Mouse (Mus musculus): ENCODE measurements around the gene Fbxo3.
"Not testable (repeated sequence)": the region's sequence is repeated elsewhere in the genome, so short reads cannot be mapped to it uniquely, and the experiment has no call there.

Gene Fbxo3

DNA sequence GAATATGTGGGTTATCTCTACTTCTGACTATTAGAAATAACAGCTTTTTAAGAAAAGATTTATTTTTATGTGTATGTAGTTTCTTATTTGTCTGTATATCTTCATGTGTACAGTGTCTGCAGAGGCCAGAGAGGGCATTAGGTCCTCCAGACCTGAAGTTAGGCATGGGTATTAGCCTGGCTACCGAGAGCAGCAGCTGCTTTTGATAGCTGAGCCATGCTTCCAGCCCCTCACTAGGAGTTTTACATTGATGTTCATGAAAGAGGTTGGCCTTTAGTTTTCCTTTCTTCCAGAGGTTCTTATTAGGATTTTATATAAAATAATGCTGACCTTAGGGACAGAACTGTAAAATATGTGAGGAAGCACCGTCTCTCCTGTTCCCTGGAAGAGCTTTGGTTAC, 10.7 kb downstream of the Fbxo3 start:
- no peak for DNase-seq

DNA sequence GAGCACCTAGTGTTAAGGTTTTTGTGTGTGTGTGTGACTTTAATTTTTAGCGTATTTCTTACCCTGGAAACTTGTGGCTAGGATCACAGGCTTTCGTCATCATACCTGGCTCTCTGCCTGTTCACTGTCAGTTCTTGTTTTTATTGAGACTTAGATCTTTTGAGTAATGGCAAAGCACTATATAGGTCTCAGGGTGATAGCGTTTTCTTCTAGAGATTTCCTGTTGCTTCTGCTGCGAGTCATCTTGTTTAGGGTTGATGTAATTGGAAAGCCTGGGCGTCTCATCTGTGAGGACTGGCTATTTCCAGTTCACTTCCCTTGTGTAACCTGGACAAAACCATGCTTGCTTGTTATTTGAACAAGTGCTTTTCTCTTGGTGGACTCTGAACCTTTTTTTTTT, 14.1 kb downstream of the Fbxo3 start:
- DNase-seq = peak; percentile 26

DNA sequence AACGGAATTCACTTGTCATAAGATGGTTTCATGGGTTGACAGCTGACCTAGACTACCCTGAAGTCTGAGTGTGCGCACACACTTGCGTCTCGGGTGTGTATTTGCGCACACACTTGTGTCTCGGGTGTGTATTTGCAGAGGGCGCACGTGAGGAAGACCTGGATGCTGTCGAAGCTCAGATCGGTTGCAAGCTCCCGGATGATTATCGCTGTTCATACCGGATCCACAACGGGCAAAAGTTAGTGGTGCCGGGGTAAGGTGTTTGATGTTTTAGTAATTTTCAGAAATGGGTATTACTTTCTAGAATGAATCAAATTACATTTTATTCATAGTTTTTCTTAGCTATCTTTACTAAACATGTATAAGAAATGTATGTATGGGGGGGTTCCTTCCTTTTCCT, 15.2 kb downstream of the Fbxo3 start:
- no peak for DNase-seq

DNA sequence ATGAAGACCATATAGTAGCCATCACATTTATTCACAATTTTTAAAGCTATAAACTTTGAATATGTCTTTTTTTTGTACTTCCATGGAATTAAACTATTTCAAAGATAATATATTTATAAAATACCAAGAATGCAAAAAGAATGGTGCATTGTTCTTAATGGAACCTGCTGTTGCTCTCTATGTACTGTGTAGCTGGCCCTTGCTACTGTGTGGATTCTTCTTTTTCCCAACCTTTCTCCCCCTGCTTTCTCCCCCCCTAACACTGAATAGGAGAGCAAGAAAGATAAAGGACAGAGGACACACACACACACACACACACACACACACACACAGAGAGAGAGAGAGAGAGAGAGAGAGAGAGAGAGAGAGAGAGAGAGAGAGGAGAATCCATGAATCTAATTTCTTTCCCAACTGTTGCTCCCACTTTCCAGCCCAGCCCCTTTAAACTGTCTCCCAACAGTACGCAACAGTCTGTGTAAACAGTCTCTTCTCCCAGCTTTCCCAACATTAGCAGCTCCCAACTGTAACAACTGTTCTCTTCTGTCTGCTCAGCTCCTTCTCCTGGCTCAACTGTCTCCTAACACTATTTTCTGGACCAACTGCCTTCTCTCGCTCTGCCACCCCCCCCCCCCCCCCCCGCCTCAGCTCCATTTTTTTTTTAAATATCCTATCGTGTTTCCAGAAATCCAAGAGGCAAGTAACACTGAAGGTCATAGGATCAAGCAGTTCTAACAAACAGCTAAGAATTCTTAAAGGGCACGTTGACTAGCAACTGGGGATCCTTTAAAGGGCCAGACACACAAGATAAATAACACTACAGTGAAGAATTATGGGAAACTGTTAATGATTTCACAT, 16.3 kb downstream of the Fbxo3 start:
- peak; percentile 46 for DNase-seq

DNA sequence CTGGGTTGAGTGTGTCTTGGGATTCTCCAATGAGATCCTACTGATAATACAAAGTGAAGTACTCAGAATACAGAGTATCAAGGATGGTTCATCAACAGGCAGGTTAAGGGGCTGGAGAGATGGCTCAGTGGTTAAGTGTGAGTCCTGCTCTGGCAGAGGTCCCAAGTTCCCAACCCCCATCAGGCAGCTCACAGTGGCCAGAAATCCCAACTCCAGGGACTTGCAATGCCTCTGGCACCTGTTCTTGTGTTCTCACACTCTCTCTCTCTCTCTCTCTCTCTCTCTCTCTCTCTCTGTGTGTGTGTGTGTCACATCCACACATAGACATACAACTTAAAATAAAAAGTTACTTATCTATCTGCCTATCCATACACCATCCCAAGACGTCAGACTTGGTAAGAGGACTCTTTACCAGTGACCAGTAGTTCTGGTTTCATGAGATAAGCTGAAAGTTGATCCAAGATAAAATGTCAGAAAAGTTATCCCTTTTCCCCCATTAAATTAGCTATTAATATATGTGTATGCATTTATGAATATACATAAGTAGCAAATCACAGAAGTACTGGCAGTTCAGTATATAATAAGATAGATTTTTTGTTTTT, 17.1 kb downstream of the Fbxo3 start:
- DNase-seq = peak; percentile 26

DNA sequence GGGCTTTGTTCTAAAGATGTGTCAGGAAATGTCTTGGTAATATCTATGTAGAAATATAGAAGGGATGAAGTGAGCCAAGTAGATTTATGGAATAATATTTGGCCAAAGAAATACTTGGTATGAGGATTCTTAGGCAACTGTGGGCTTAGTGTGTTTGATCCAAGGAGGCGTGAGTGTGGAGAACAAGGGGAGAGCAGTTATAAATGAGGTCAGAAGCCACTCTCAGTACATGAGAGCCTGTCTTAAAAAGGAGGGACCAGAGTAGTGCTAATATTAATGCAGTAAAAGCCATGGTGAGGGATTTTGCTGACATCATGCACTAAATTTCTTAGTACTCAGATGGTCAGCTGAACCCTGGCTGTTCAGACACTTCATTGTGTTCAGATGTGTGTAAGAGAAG, 30.9 kb downstream of the Fbxo3 start:
- DNase-seq = no peak

DNA sequence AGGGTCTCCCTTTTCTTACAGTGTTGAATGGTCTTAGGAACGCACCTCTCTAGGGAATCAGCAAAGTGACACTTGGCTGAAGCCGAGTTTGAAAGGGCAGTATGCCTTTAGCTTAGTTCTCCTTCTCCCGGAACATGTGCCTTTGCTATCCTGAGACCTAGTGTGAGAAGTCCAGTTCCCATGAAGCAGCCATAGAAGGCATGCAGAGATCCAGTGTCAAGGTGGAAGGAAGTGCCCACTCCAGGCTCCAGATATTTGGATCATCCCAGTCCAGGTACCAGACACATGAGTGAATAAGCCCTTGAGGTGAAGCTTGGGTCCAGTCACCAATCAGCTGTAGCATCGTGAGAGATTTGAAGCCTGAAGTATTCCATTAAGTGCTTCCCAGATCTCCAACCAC, 31.4 kb downstream of the Fbxo3 start:
- no peak for DNase-seq

DNA sequence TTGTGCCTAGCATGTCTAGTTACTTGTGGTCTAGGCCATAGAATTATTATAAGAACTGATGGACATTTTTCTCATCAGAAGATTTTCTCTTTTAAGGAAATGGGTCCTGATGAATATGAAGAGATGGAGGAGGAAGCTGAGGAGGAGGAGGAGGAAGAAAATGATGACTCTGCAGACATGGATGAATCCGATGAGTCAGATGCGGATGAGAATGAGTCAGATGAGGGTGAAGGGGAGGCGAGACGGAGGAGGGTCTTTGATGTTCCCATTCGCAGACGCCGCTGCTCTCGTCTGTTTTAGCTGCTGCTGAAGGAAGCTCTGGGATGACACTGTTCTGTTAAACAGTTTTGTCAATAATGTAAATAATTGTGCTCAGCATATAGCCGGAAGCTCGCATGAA, 32.3 kb downstream of the Fbxo3 start:
- no peak for DNase-seq

DNA sequence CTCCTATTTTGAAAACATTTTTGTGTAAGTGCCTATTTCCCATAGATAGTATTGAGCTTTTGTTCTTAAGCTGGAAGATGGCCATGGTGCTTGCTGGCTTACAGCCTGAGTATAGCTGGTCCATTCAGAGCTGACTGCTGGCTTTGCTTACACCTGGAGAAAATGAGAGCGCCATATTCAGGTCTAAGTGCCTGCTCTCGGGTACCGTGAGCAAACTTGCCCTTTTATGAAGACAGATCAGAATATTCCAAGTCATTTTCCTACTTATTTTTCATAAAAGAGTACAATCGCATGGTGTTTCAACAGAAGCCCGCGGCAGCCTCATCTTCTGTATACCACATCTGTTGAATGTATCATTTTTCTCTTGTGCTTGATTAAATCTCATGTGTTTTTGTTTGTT, 33.5 kb downstream of the Fbxo3 start:
- no peak for DNase-seq

DNA sequence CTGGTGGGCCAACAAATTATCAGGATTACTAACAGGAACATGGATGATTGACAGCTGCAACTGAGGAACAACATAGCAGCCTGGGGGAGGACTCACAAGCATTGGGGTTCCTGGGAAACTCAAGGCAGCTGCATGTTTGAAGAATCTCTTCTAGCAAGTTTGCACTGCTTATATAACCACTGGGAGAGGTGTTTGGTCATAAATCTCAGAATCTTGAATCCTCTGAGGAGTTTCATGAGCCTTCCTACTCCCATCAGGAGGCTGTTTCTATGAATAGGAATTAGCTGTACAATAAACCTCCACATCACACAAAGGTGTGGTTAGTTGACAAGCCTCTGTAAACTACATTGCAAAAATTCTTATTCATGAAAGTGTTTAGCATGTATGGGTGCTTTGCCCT, 35.1 kb downstream of the Fbxo3 start:
- DNase-seq = no peak

DNA sequence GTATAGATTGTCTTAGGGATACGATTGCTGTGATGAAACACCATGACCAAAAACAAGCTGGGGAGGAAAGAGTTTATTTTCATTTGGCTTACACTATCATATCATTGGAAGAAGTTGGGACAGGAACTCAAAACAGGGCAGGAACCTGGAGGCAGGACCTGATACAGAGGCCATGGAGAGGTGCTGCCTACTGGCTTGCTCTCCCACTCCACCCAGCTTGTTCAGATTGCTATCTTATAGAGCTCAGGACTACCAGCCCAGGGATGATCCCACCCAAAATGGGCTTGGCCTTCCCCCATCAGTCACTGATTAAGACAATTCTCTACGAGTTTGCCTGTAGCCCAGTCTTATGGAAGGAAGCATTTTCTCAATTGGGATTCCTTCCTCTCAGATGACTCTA, 36.6 kb downstream of the Fbxo3 start:
- no peak for DNase-seq

DNA sequence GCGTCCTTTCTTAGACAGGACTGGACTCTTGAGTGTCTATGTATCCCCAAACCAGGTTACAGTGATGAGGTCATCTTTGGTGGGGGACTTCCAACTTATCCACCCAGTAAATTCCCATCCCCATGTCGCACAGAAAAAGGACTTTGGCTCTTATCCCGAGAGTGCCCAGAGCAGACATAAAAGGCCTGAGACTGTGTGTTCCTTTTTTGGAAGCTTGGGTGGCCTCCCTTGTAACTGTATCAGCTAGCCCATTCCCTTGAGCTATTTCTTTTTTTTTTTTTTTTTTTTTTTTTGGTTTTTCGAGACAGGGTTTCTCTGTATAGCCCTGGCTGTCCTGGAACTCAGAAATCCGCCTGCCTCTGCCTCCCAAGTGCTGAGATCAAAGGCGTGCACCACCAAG, 38.0 kb downstream of the Fbxo3 start, which contains the start of gene Gm10912:
Gm10912 (plus strand) TSS at position 301 of the 400 bp plus-strand sequence.
- not testable (repeated sequence) for DNase-seq

DNA sequence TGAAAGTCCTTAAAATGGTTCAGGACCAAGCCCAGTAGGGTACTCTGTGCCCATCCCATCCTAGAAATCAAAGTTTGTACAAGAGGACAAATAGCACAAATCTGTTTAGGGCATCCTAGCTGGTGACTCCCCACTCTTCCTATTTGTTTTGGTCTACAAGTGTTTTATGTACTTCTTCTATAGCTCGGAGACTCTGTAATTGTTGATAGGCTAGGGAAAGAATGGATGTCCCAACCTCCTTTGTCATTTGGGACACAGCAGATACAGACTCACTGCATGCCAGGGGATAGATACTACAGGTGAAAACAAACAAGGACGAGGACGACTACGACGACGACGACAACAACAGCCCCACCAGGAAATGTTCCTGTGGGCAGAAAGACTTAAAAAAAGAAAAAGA, 40.9 kb downstream of the Fbxo3 start, which contains the start of gene Gm10799:
Gm10799 (minus strand) TSS at position 101 of the 400 bp plus-strand sequence.
- DNase-seq = not testable (repeated sequence)

DNA sequence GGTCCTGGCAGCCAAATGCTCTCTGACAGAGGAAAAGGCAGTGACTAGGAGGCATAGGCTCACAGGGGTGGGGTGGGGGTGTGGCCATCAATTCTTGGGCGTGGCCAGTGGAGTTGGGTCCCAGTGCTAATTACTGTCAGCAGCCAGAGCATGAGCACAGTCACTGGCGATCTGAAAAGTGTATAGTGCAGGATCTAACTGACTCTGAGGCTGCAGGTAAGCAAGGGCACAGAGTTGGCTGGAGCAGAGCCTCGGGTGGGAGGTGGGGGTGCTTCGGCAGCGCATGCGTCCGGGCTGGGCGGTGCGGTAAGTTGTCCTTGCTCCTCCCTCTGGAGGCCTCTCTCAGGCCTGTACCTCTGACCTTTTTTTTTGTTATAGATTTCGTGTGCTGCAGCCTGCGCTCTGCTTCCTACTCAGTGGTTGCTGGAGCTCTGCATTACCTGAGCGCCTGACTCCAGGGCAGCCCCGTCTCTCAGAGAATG, 42.2 kb downstream of the Fbxo3 start, which contains the start of gene Cd59b:
Cd59b (plus strand) TSS at position 146 of the 482 bp plus-strand sequence.
- peak; percentile 73 for DNase-seq

DNA sequence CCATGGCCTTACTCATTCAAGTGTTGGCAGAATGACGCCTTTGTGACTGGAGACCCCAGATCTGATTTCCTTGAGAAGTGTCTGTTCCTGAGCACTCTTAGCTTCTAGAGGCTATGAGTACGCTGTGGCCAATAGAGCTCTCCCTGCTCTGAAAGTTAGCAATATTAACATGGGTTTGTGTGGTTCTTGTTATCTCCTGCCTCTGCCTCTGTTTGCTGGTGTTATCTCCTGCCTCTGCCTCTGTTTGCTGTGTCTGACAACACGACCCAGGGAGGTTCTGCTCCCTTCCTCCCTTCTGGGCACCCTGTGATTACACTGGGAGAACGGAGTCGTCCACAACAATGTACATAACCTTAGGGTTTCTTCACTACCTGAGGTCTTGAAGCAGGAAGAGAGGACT, 50.8 kb downstream of the Fbxo3 start:
- DNase-seq = not testable (repeated sequence)

DNA sequence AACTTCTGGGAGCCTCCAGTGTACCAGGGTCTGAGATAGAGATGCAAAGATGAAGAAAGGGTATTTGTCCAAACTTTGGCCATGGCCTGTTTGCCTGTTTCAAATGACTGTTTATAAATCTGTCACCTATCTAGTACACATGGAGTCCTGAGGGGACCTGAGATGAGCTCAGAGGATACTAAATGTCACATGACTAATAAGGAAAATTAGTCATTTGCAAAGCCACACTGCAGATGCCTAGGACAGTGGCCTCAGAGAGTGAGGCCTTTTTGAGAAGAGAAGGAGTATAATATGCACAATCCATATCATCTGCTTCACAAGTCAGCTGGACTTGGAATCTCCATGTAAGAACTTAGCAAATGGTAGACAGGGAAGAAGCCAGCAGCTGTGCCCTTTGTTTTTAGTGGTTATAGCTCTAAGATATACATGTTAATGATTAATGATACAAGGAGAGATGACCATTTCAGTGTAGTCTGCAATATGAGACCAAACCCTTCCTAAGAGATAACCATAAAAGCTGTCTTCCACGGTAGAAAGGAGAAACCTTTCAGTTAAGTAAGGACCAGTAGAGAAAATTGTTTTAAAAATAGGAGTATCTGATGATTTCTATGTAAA, 54.0 kb downstream of the Fbxo3 start:
- DNase-seq = not testable (repeated sequence)

DNA sequence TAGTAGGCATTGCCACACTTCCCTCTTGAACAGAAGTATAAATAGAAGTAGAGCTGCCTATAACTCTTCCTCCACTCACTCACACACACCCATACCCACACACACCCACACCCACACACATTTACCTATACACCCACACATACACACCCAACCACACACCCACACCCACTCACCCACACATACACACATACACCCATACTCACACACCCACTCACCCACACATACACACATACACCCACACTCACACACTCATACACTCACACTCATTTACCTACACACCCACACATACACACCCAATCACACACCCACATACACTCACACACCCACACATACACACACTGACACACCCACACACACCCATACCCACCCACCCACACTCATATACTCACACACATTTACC, 55.0 kb downstream of the Fbxo3 start:
- no peak for DNase-seq

DNA sequence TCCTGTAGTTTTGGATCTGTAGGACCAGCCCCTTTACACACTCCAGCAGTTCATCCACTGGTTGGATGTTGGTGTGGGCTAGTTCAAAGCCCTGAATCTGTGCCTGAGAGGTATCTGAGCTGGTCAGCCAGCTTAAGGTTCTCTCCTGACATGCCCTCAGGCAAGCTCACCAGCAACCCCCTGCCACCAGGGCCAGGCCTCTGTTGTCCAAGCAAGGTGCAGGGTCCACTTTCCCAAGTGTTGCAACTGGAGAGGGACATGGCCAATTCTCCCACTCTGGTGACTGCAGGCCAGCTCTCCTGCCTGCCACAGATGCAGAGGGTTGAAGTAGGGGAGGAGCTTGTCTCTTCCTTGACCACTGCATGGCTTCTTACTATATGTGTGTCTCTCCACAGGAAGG, 56.5 kb downstream of the Fbxo3 start:
- not testable (repeated sequence) for DNase-seq

DNA sequence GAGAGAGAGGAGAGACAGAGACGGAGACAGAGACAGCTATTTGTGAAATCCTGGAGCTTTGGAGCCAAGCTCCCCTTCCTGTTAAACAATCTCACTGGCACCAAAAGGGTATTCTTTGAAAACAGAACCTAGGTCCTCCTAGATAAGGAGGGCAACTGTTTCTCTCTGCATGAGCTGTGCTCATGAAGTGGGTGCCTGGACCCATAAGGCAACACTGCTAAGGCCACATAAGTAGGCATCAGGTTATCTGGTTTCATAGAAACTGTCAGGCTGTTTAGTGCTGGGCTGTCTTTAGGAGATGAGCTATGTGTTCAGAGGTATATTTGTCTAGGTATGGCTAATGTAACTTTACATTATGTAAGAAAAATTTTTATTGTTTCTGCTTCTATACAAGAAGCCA, 60.0 kb downstream of the Fbxo3 start:
- DNase-seq = not testable (repeated sequence)

DNA sequence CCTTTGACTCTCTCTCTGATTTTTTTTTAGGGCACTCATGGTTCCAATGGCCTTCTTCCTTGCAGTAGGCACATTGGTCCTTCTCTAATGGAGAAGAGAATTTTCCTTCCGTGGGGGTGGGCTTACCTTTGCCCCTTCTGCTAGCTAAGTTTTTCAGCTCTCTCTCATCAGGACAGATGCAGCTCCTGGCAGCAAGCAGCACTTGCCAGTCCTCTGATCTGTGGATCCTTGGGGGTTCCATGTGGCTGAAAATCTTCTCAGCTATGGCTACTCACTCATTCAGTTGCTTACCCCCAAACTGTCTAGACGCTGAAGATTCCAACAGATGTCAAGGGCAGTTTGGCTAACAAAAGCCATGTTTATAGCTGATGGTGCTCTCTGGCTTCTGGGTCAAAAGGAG, 65.8 kb downstream of the Fbxo3 start:
- no peak for DNase-seq

DNA sequence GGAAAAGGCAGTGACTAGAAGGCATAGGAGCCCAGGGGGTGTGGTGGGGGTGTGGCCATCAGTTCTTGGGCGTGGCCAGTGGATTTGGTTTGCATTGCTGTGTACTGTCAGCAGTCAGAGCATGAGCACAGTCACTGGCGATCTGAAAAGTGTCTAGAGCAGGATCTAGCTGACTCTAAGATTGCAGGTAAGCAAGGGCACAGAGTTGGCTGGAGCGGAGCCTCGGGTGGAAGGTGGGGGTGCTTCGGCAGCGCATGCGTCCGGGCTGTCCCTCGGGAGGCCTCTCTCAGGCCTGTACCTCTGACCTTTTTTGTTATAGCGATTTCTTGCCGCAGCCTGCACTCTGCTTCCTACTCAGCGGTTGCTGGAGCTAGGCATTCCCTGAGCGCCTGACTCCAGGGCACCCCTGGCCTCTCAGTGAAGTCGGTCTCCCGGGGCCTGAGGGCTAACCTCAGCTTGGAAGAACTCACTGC, 68.3 kb downstream of the Fbxo3 start, which contains the start of gene Cd59a:
Cd59a (plus strand) TSS at position 61 of the 473 bp plus-strand sequence.
- DNase-seq = peak; percentile 92

DNA sequence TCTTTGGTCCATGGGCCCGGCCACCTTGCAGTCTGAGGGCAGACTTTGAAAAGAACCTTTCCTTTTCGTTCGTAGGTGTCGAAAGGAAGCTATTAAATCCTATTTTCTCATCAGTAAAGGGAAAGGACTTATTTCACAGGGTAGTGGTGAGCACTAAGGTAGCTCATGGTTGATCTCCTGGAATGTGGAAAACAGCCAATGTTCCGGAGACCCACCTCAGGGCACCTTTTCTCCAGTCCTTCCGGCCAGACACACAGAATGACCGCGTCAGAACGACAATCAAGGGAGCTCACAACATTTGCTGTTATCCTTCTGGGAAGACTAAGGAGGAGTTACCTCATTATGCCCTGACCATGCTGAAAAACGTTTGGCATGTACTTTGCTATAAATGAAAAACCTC, 68.7 kb downstream of the Fbxo3 start:
- no peak for DNase-seq

DNA sequence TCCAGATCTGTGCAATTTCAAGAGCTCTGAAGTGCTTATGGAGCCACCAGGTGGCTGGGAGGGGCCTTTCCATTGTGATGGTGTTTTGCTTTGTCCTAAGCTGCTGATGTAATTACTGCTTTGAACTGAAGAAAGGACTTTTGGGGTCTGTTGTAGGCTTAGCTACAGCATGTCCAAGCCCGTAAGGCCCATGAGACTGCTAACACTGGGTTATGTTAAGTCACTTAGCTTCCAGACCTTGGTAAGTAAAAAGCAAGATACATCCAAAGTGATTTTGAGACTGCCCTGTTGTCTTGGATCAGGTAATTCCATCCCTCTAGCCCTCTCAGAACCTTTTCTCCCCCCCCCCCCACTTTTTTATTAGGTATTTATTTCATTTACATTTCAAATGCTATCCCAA, 69.3 kb downstream of the Fbxo3 start:
- DNase-seq = not testable (repeated sequence)
